Mouse (Mus musculus) midbrain, embryonic 11.5 days (tissue): ENCODE data around the gene Rftn1. TPM values are rescaled to one million over a fixed set of nuclear protein-coding genes. Genes with fewer than 3 reads are reported as not detected.
A peak's percentile ranks its signal among the peaks of the same experiment; 100 is the strongest.

Experiments
- ATAC-seq: fragments of 200-750 bp; cut with Nextera tagmentation; 2 replicates; pipeline ENCODE4 v1.8.0; 2017; ENCODE audit warnings: moderate TSS enrichment, moderate library complexity; ENCODE audit not compliant: low FRiP score
- DNase-seq: peaks from one replicate; pipeline ENCODE4 v3.0.0; 2015; ENCODE audit warnings: low spot score; ENCODE audit errors: missing footprints
- H3K27ac ChIP-seq: fragments of 300-500 bp; sonication (generic); 2 replicates; pipeline ENCODE4 v1.5.1; 2014; ENCODE audit warnings: low read depth, low read length
- H3K27me3 ChIP-seq: fragments of 300-500 bp; sonication (generic); 2 replicates; pipeline ENCODE4 v1.6.1; 2014; ENCODE audit warnings: mild to moderate bottlenecking, low read length, moderate library complexity, mixed read lengths; ENCODE audit not compliant: control insufficient read depth, insufficient read depth
- H3K36me3 ChIP-seq: fragments of 300-500 bp; sonication (generic); 2 replicates; pipeline ENCODE4 v1.6.1; 2014; ENCODE audit warnings: mild to moderate bottlenecking, low read length, moderate library complexity, mixed read lengths; ENCODE audit not compliant: control insufficient read depth, insufficient read depth
- H3K4me1 ChIP-seq: fragments of 300-500 bp; sonication (generic); 2 replicates; pipeline ENCODE4 v1.6.1; 2014; ENCODE audit warnings: low read length; ENCODE audit not compliant: control insufficient read depth, insufficient read depth
- H3K4me2 ChIP-seq: fragments of 300-500 bp; sonication (generic); 2 replicates; pipeline ENCODE4 v1.6.1; 2014; ENCODE audit warnings: mild to moderate bottlenecking, moderate library complexity
- H3K4me3 ChIP-seq: fragments of 300-500 bp; sonication (generic); 2 replicates; pipeline ENCODE4 v1.5.1; 2014; ENCODE audit warnings: low read depth, low read length
- H3K9ac ChIP-seq: fragments of 300-500 bp; sonication (generic); 2 replicates; pipeline ENCODE4 v1.6.1; 2014; ENCODE audit warnings: low read length
- H3K9me3 ChIP-seq: fragments of 300-500 bp; sonication (generic); 2 replicates; pipeline ENCODE4 v1.6.1; 2016; ENCODE audit warnings: low read length; ENCODE audit not compliant: control insufficient read depth
- WGBS: fragments of 180-500 bp; shearing (Covaris S2); extraction: QIAGEN DNeasy Blood & Tissue Kit; methylation state at CpG from one replicate; pipeline ENCODE4 v1.1.7; 2014; 5-methylcytosine and 5-hydroxymethylcytosine counted together
- polyA plus RNA-seq: library from polyadenylated mRNA; unstranded; fragments of >200 nt; fragmentation: Nextera tagmentation; extraction: Ambion mirVana; gene quantifications from 2 replicates; pipeline ENCODE4 v1.2.1, GENCODE M21; 2014

The Rftn1 gene
- polyA plus RNA-seq, 1 experiment from 2014 or later, result 4.3 TPM

DNA sequence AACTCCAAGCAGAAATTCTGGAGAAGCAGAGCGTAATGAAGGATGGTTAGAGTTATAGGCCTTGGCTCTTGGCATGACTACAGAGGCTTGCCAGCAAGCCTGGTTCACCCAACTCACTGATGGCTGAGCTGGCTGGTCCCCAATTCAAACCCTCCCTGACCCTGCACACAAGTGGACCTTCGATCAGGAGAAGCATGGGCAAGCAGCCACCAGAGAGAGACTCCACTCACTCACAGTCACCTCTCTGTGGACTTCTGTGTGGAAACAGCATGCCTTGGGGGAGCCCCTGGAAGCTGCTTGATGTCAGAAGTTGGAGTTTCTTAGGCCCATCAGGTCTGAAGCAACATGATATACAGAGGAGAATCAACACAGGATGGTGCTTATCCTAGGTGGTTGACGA is 102.4 kb downstream of the Rftn1 start:
- Histone ChIP-seq H3K4me3 (no peak overlapping the region), H3K4me2 (no peak overlapping the region), H3K4me1 (no peaks in the 10 kb centered on the region), H3K9ac (no peak overlapping the region), H3K36me3 (no peaks in the 10 kb centered on the region), H3K9me3 (no peaks in the 10 kb centered on the region), H3K27me3 (no peaks in the 10 kb centered on the region), H3K27ac (no peak overlapping the region)
- no peak for ATAC-seq
- 95% methylated on average over 3 of the region's 3 CpGs for WGBS
- no peak for DNase-seq

GRCm38 (mm10) chr17:50086887-50087286 is 103.6 kb downstream of the Rftn1 start:
- Histone ChIP-seq H3K9me3 (no peaks in the 10 kb centered on the region), H3K4me2 (no peak overlapping the region), H3K27me3 (no peaks in the 10 kb centered on the region), H3K27ac (no peak overlapping the region), H3K36me3 (no peaks in the 10 kb centered on the region), H3K4me3 (no peak overlapping the region), H3K4me1 (no peaks in the 10 kb centered on the region), H3K9ac (no peak overlapping the region)
- ATAC-seq (no peak), DNase-seq (peak; percentile 1)
- WGBS, result 56% methylated on average over 4 of the region's 4 CpGs

DNA sequence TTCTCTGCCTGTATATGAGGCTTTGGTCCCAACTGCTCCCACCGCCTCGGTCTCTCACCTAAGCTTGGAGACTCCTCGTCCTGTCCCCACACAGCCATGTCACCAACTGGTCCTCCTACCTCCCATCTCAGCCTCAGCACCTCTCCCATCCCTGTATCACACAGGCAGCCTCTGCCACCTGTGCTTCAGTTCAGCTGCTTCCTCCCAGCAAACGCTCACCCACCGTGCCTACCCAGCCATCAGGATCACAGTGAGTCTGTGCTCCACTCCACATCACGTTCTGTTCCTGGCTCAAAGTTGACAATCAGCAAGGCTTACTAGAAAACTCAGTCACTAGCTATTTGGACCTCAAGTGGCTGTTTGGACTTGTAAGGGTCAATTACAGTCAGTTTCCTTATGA is 105.8 kb downstream of the Rftn1 start:
- Histone ChIP-seq H3K27ac (no peak overlapping the region), H3K4me3 (no peak overlapping the region), H3K4me1 (no peaks in the 10 kb centered on the region), H3K27me3 (no peaks in the 10 kb centered on the region), H3K9me3 (no peaks in the 10 kb centered on the region), H3K4me2 (no peak overlapping the region), H3K36me3 (no peaks in the 10 kb centered on the region), H3K9ac (no peak overlapping the region)
- ATAC-seq (no peak), DNase-seq (no peak)
- WGBS, result 91% methylated on average over 6 of the region's 6 CpGs

- Histone ChIP-seq H3K9me3 (no peaks in the 10 kb centered on the region), H3K4me2 (no peak overlapping the region), H3K27ac (no peak overlapping the region), H3K4me1 (no peaks in the 10 kb centered on the region), H3K36me3 (no peaks in the 10 kb centered on the region), H3K27me3 (no peaks in the 10 kb centered on the region), H3K9ac (no peak overlapping the region), H3K4me3 (no peak overlapping the region)
- DNase-seq, result no peak
- ATAC-seq, result no peak
- WGBS, result 91% methylated on average over 4 of the region's 4 CpGs
Measured at GRCm38 (mm10) chr17:50083937-50084336, 106.5 kb downstream of the Rftn1 start.

- Histone ChIP-seq H3K27ac (no peak overlapping the region), H3K9me3 (no peaks in the 10 kb centered on the region), H3K4me1 (no peaks in the 10 kb centered on the region), H3K4me3 (no peak overlapping the region), H3K9ac (no peak overlapping the region), H3K4me2 (no peak overlapping the region), H3K27me3 (no peaks in the 10 kb centered on the region), H3K36me3 (no peaks in the 10 kb centered on the region)
- 81% methylated on average over 3 of the region's 3 CpGs for WGBS
- no peak for DNase-seq
- no peak for ATAC-seq
Measured at GRCm38 (mm10) chr17:50082947-50083346, 107.5 kb downstream of the Rftn1 start.

DNA sequence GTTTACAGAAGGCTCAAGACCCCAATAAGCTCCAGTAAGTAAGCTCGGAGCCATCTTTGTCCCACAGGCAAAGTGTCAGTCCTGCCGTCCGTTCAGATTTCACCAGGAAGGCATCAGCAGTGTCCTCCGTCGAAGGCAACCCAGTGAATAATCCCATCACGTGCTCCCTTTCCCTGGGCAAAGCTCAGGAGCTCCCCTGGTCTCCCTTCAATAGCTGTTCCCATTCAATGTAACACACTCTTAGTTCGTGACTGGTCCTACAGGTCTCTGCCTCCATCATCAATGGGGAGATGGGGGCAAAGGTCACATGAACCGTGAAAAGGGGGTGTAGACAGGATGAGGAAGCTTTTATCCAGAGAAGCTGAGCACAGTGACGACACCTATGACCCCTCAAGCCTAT is 108.8 kb downstream of the Rftn1 start:
- Histone ChIP-seq H3K4me1 (no peaks in the 10 kb centered on the region), H3K4me2 (no peak overlapping the region), H3K27me3 (no peaks in the 10 kb centered on the region), H3K27ac (no peak overlapping the region), H3K9me3 (no peaks in the 10 kb centered on the region), H3K36me3 (no peaks in the 10 kb centered on the region), H3K9ac (no peak overlapping the region), H3K4me3 (no peak overlapping the region)
- DNase-seq, result peak; percentile 66
- no peak for ATAC-seq
- 37% methylated on average over 9 of the region's 9 CpGs for WGBS

DNA sequence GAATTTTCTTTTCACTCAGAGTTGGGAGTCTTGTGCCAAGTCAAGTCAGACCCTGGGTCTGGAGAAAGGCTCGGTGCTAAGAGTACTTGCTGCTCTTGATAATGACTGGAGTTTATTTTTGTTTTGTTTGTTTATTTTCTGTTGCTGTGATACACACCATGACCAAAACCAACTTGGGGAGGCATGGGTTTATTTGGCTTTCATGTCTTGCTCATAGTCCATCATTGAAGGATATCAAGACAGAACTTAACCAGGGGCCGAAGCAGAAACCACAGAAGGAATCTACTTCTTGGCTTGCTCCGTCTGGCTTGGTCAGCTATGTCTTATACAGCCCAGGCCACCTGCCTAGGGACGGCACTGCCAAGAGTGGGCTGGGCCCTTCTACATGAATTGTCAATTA is 109.5 kb downstream of the Rftn1 start:
- WGBS, result 89% methylated on average over 4 of the region's 4 CpGs
- DNase-seq, result no peak
- ATAC-seq, result no peak
- H3K36me3 ChIP-seq, result no peaks in the 10 kb centered on the region
- no peak overlapping the region for H3K4me3 ChIP-seq
- H3K4me1 ChIP-seq, result no peaks in the 10 kb centered on the region
- H3K9ac ChIP-seq, result no peak overlapping the region
- H3K9me3 ChIP-seq, result no peaks in the 10 kb centered on the region
- H3K27ac ChIP-seq, result no peak overlapping the region
- no peak overlapping the region for H3K4me2 ChIP-seq
- no peaks in the 10 kb centered on the region for H3K27me3 ChIP-seq

GRCm38 (mm10) chr17:50078749-50079148 is 111.7 kb downstream of the Rftn1 start:
- no peak overlapping the region for H3K4me3 ChIP-seq
- DNase-seq, result no peak

DNA sequence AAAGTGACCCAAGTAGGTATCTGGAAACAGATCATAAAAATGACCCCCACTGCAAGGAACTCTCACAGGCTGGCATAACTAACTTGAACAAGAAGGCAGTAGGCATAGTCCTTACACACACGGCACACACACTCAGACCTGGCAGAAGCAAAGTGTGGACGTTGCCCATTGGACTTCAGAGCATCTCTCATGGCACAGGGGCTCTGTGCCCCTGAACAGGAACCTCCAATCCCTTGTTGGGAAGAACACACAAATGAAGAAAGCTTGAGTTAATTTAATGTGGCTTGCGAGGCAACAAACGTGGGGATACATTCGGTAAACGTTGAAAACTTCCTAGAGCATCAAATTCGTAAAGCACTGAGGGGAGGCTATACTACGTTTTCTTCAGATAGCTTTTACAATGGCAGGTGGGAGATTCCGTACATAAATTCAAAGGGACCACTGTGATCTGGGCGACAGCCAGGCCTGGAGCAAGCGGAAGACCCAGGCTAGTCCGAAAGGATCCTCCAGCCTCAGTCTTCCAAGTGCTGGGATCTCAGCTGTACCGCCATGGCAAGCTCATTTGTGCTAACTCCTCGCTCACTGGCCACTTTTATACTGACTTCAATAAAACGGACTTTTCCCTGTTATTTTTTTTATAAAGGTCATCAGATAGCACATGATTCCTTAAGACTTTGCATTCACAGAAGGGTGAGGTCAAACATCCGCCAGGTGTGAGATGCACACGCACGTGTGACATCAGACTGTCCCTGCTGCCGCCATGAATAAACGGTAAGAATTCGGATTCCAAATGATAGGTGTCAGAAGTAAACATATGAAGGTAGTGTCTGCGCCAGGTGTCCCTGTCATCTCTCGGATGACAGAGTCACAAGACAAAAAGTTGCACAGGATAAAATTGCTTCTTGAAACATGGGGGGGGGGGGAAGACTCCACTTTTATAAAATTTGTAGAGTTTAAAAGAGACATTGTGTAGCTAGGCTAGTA is 117.2 kb downstream of the Rftn1 start:
- H3K27ac ChIP-seq, result no peak overlapping the region
- ATAC-seq (no peak), DNase-seq (no peak)
- no peaks in the 10 kb centered on the region for H3K4me1 ChIP-seq
- no peaks in the 10 kb centered on the region for H3K9me3 ChIP-seq
- H3K36me3 ChIP-seq, result no peaks in the 10 kb centered on the region
- no peak overlapping the region for H3K9ac ChIP-seq
- H3K27me3 ChIP-seq, result no peaks in the 10 kb centered on the region
- 95% methylated on average over 23 of the region's 23 CpGs for WGBS
- H3K4me3 ChIP-seq, result no peak overlapping the region
- H3K4me2 ChIP-seq, result no peak overlapping the region

More at GRCm38 (mm10) chr17:50078749-50079148, 111.7 kb downstream of the Rftn1 start:
- H3K27ac ChIP-seq, result no peak overlapping the region
- H3K9me3 ChIP-seq, result no peaks in the 10 kb centered on the region
- H3K9ac ChIP-seq, result no peak overlapping the region
- 97% methylated on average over 6 of the region's 6 CpGs for WGBS
- H3K27me3 ChIP-seq, result no peaks in the 10 kb centered on the region
- H3K4me1 ChIP-seq, result no peaks in the 10 kb centered on the region
- no peak for ATAC-seq
- no peak overlapping the region for H3K4me2 ChIP-seq
- no peaks in the 10 kb centered on the region for H3K36me3 ChIP-seq
